In the genomic region with DNA sequence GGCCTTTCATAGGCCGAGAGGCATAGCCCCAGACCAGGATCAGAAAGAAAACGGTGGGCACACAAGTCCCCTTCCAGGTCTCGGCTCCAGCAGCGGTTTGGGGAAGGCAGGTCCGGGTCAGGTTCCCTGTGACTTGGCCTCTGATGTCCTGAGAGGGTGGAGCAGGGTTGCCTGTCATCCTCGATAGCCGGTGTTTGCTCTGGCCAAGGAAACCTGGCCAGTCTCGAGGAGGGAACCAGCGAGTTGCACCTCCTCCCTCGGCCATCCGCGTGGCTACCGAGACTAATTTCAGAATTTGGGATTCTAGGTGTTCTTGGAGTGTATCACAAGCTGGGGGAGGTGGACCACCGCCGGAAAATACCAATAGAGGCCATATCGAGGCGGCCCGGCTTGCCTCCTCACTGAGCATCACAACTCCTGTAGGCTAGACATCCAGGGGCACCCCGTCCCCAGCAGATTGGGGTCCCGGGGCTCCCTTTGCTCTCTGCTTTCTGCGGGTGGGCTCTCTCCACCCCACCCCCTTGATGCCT, we compare ENCODE assay signal across 8 mouse cellular contexts. TPM values are rescaled to one million over a fixed set of nuclear protein-coding genes. Genes with fewer than 3 reads are reported as not detected.
A peak's percentile ranks its signal among the peaks of the same experiment; 100 is the strongest.
DNase-seq lines count a peak whose midpoint lies in the region; ATAC-seq and TF ChIP-seq lines count a peak whose summit lies in the region.

No protein-coding gene starts in this region.

- H3K36me3 ChIP-seq in heart, postnatal 0 days (replicated peaks; ENCODE audit: control insufficient read depth, insufficient read depth, low read length) = peaks cover 20% of the 10 kb centered on the region
- H3K36me3 ChIP-seq in limb, embryonic 10.5 days = peaks cover 40% of the 10 kb centered on the region
- no peaks in the 10 kb centered on the region for H3K36me3 ChIP-seq in midbrain, embryonic 16.5 days (ENCODE audit: control insufficient read depth, insufficient read depth, low read length)

- H3K27ac ChIP-seq in heart, postnatal 0 days (ENCODE audit: low read depth) = peak overlapping the region; percentile 90
- peak overlapping the region; percentile 94 for H3K27ac ChIP-seq in limb, embryonic 10.5 days
- peak overlapping the region; percentile 75; the same call in 1 of the 2 replicates for H3K27ac ChIP-seq in midbrain, embryonic 16.5 days (ENCODE audit: low read length)

- 0 out of 2 replicates have a peak, but pooled peaks cover 10% of the 10 kb centered on the region for H3K27me3 ChIP-seq in heart, postnatal 0 days (ENCODE audit: control insufficient read depth, insufficient read depth, low read length)
- peaks cover 37% of the 10 kb centered on the region for H3K27me3 ChIP-seq in limb, embryonic 10.5 days (ENCODE audit: low read depth, poor library complexity, severe bottlenecking)
- peaks cover 19% of the 10 kb centered on the region for H3K27me3 ChIP-seq in midbrain, embryonic 16.5 days (ENCODE audit: control insufficient read depth, insufficient read depth, low read depth, low read length)

- TF ChIP-seq EP300 in heart, postnatal 0 days (IDR thresholded peaks at IDR 0.05; ENCODE audit: low read depth) = no peak

- ATAC-seq in heart, postnatal 0 days (ENCODE audit: insufficient read depth, low read depth) = no peak
- peak; percentile 46 for ATAC-seq in midbrain, embryonic 16.5 days

- under 1% methylated on average over 21 of the region's 21 CpGs for WGBS in heart, postnatal 0 days
- under 1% methylated on average over 21 of the region's 21 CpGs for WGBS in limb, embryonic 10.5 days
- 1% methylated on average over 21 of the region's 21 CpGs for WGBS in midbrain, embryonic 16.5 days

- no peaks in the 10 kb centered on the region for H3K9me3 ChIP-seq in heart, postnatal 0 days (replicated peaks; ENCODE audit: control insufficient read depth, low read length)
- H3K9me3 ChIP-seq in limb, embryonic 10.5 days (replicated peaks) = no peaks in the 10 kb centered on the region
- H3K9me3 ChIP-seq in midbrain, embryonic 16.5 days (replicated peaks; ENCODE audit: control insufficient read depth, low read length, poor library complexity, severe bottlenecking) = no peaks in the 10 kb centered on the region

- H3K4me1 ChIP-seq in heart, postnatal 0 days (ENCODE audit: control insufficient read depth, insufficient read depth) = peaks cover 35% of the 10 kb centered on the region
- peaks cover 66% of the 10 kb centered on the region for H3K4me1 ChIP-seq in limb, embryonic 10.5 days
- H3K4me1 ChIP-seq in midbrain, embryonic 16.5 days (ENCODE audit: control insufficient read depth, insufficient read depth, low read length) = peaks cover 28% of the 10 kb centered on the region

- H3K9ac ChIP-seq in heart, postnatal 0 days (replicated peaks; ENCODE audit: low read depth, low read length) = peak overlapping the region; percentile 86
- H3K9ac ChIP-seq in midbrain, embryonic 16.5 days (ENCODE audit: low read depth, low read length) = peak overlapping the region; percentile 79

- peak overlapping the region; percentile 89 for H3K4me2 ChIP-seq in heart, postnatal 0 days (ENCODE audit: low read depth, low read length)
- H3K4me2 ChIP-seq in midbrain, embryonic 16.5 days (ENCODE audit: low read length) = peak overlapping the region; percentile 100

- peak; percentile 31 for DNase-seq in 3134 (ENCODE audit: extremely low read depth, insufficient read length, low spot score)
- DNase-seq in A20 (ENCODE audit: low read depth, low spot score) = peak; percentile 75
- peak; percentile 57 to 64 for DNase-seq in cerebellum, postnatal 36 days
- DNase-seq in heart, postnatal 0 days (ENCODE audit: low spot score) = no peak
- DNase-seq in limb, embryonic 10.5 days (ENCODE audit: low spot score) = peak; percentile 71
- DNase-seq in MN1 (ENCODE audit: low spot score) = no peak
- no peak for DNase-seq in c-Kit-positive CD71-positive TER-119-positive erythroid progenitor cells, embryonic 14.5 days (ENCODE audit: low spot score)

- peak overlapping the region; percentile 74 for H3K4me3 ChIP-seq in heart, postnatal 0 days (ENCODE audit: low read depth, low read length)
- H3K4me3 ChIP-seq in limb, embryonic 10.5 days = peak overlapping the region; percentile 79
- peak overlapping the region; percentile 67 for H3K4me3 ChIP-seq in midbrain, embryonic 16.5 days (ENCODE audit: low read depth, low read length)

- no peak for TF ChIP-seq CTCF in heart, postnatal 0 days (IDR thresholded peaks at IDR 0.05; ENCODE audit: low read depth)

RNA-seq across cellular contexts. Expression of a gene that starts 1.3 kb away (rescaled TPM):
- total RNA-seq in heart, postnatal 0 days (2014; rRNA removed; ENCODE audit: low replicate concordance) = 21.7 and 24.9 TPM in 2 replicates
- 5.1 and 5.4 TPM in 2 replicates for polyA plus RNA-seq in heart, postnatal 0 days (2015; fragmentation: Nextera tagmentation; extraction: Ambion mirVana)
- polyA plus RNA-seq in limb, embryonic 10.5 days (2016; fragmentation: Nextera tagmentation; extraction: Ambion mirVana) = 6.2 and 10.1 TPM in 2 replicates
- 2.2 and 2.3 TPM in 2 replicates for polyA plus RNA-seq in midbrain, embryonic 16.5 days (2015; fragmentation: Nextera tagmentation; extraction: Ambion mirVana)

Comparison
In these comparisons a context has a peak if more than half of its experiments do, and no peak if none do; other contexts are left out.
1. DNase-seq: peak in 3134 (single experiment), A20 (single experiment), cerebellum, postnatal 36 days (2 of 2) and limb, embryonic 10.5 days (single experiment); none in heart, postnatal 0 days (single experiment), MN1 (single experiment) and c-Kit-positive CD71-positive TER-119-positive erythroid progenitor cells, embryonic 14.5 days (single experiment).
2. Peak in every context shown above with its lines, with median percentiles within 50 percentile points of each other: H3K27ac ChIP-seq and H3K4me3 ChIP-seq.